9 mouse cellular contexts compared by ENCODE assay signal in genomic region chr3:136421969-136422614, GRCm38 (mm10).
DNase-seq lines count a peak whose midpoint lies in the region; ATAC-seq lines count a peak whose summit lies in the region.
"Had no signal": no experiment of that assay in that cellular context is flagged by ENCODE, and none has a peak within 500 bp of the region (broad histone marks: within the 10 kb centered on the region; RNA-seq: fewer than 3 reads in every experiment).

No protein-coding gene starts in this region.

- H3K36me3 ChIP-seq in heart, embryonic 15.5 days: no peaks in the 10 kb centered on the region

- no peak overlapping the region for H3K4me2 ChIP-seq in heart, embryonic 15.5 days

- DNase-seq in gastrocnemius, adult 18-20 months (ENCODE audit: low spot score): peak; percentile 23
- no peak for DNase-seq in gastrocnemius, postnatal 4 days (ENCODE audit: low spot score in 2 of 2)
- DNase-seq in gastrocnemius, adult 8-10 months (ENCODE audit: low spot score in 2 of 2): peak; percentile 11
- peak; percentile 49 for DNase-seq in kidney, postnatal 10 days
- no peak for DNase-seq in cerebellum, postnatal 25 days
- no peak for DNase-seq in adipocyte (ENCODE audit: low spot score)

- no peak overlapping the region for H3K4me3 ChIP-seq in heart, embryonic 15.5 days

- no peak overlapping the region for H3K9ac ChIP-seq in heart, embryonic 15.5 days

- H3K27ac ChIP-seq in heart, embryonic 15.5 days: no peak overlapping the region
- H3K27ac ChIP-seq: hindbrain, postnatal 0 days had no signal

- ATAC-seq in heart, embryonic 15.5 days (replicated peaks; ENCODE audit: insufficient number of reproducible peaks, insufficient read depth, low FRiP score, low read depth): peak; percentile 39; the same call in 1 of the 2 replicates
- ATAC-seq in erythroid progenitor cell, adult 5-6 weeks (replicated peaks; ENCODE audit: low FRiP score, poor library complexity, severe bottlenecking): no peak
- ATAC-seq: hindbrain, postnatal 0 days had no signal

- 64% methylated on average over 10 of the region's 10 CpGs for WGBS in heart, embryonic 15.5 days

- H3K4me1 ChIP-seq in heart, embryonic 15.5 days (replicated peaks): 0 out of 2 replicates have a peak, but pooled peaks cover 2% of the 10 kb centered on the region

- H3K9me3 ChIP-seq in heart, embryonic 15.5 days (replicated peaks): no peaks in the 10 kb centered on the region

- H3K27me3 ChIP-seq in heart, embryonic 15.5 days: no peaks in the 10 kb centered on the region

Comparison
In these comparisons a context has a peak if more than half of its experiments do, and no peak if none do; other contexts are left out.
1. DNase-seq: peak in gastrocnemius, adult 18-20 months (single experiment), gastrocnemius, adult 8-10 months (2 of 2) and kidney, postnatal 10 days (single experiment); none in gastrocnemius, postnatal 4 days (0 of 2), cerebellum, postnatal 25 days (0 of 2) and adipocyte (single experiment).